8 mouse cellular contexts compared by ENCODE assay signal in the genomic region with DNA sequence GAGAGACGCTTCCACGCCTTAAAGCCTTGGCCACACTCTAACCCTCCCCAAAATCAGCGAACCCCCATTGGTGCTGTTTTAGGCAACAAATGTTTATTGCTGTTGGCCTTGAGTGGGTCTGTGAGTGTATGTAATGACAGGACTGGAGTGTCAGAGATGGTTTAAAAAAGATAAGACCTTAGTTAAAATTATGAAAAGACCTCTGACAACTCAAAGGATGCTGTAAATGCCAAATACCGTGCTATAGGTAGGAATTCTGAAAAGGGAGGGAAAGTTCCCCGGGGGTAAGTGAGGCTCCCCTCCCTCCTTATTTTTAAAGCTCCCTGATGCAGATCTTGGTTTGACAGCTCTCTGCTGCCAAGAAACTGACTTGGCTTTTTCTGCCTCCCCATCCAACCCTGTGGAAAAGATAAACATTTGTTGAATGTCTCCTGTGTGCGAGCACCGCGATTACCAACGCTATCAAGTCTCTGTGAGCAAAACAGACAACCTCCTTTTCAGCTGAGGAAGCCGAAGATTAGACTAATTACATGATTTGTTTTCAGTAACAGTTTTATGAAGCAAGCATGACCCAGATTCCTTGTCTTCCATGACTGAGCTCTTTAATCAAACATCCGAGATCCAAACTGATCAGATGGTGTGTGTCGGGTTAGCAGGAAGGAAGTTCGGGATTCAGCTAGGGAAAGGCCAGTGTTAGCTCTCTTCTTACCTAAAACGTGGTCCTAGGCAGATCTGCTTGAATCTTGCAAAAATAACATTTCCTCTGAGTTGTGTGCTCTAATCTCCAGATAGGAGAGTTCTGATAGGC. TPM values are rescaled to one million over a fixed set of nuclear protein-coding genes. Genes with fewer than 3 reads are reported as not detected.
DNase-seq lines count a peak whose midpoint lies in the region; ATAC-seq and TF ChIP-seq lines count a peak whose summit lies in the region.

No protein-coding gene starts in this region.

- peak; percentile 81 for DNase-seq in heart, adult 11 months
- DNase-seq in heart, postnatal 36 days = no peak
- no peak for DNase-seq in ES-E14 (ENCODE audit: low read depth, low spot score)
- no peak for DNase-seq in stomach, postnatal 0 days (ENCODE audit: low spot score)
- DNase-seq in left cerebral cortex, adult 18-20 months (ENCODE audit: low spot score in 2 of 2) = no peak
- no peak for DNase-seq in layer of hippocampus, adult 8-10 months (ENCODE audit: low spot score in 2 of 2)

- H3K9ac ChIP-seq in ES-E14 (ENCODE audit: insufficient read depth, low read depth, low read length, poor library complexity, severe bottlenecking) = peak overlapping the region; percentile 70
- peak overlapping the region; percentile 87 for H3K9ac ChIP-seq in forebrain, embryonic 15.5 days (replicated peaks)
- H3K9ac ChIP-seq in liver, embryonic 15.5 days = peak overlapping the region; percentile 75
- peak overlapping the region; percentile 79 for H3K9ac ChIP-seq in stomach, postnatal 0 days (ENCODE audit: low read length)

- H3K9me3 ChIP-seq in ES-E14 (ENCODE audit: control insufficient read depth, insufficient read depth, low read depth, low read length) = no peaks in the 10 kb centered on the region
- no peaks in the 10 kb centered on the region for H3K9me3 ChIP-seq in forebrain, embryonic 15.5 days
- no peaks in the 10 kb centered on the region for H3K9me3 ChIP-seq in liver, embryonic 15.5 days (replicated peaks)
- no peaks in the 10 kb centered on the region for H3K9me3 ChIP-seq in stomach, postnatal 0 days (ENCODE audit: control insufficient read depth, low read length)

- H3K27ac ChIP-seq in ES-E14 (ENCODE audit: insufficient read depth, low read depth, low read length, poor library complexity, severe bottlenecking) = no peak overlapping the region
- H3K27ac ChIP-seq in forebrain, embryonic 15.5 days (replicated peaks) = peak overlapping the region; percentile 92
- H3K27ac ChIP-seq in liver, embryonic 15.5 days (replicated peaks) = peak overlapping the region; percentile 81
- H3K27ac ChIP-seq in stomach, postnatal 0 days (replicated peaks) = peak overlapping the region; percentile 92

- no peak for TF ChIP-seq EP300 in stomach, postnatal 0 days (optimal IDR thresholded peaks at IDR 0.05)

- ATAC-seq in forebrain, embryonic 15.5 days (replicated peaks) = no peak
- no peak for ATAC-seq in liver, embryonic 15.5 days (ENCODE audit: insufficient read depth)
- peak; percentile 21 for ATAC-seq in stomach, postnatal 0 days (ENCODE audit: low FRiP score, low TSS enrichment)

- in situ Hi-C loops in ES-E14 (cut with MboI; ENCODE audit: low sequenced_read_pairs in 2 of 2, unreplicated experiment in 2 of 2) = no loop called here

- 3% methylated on average over 14 of the region's 14 CpGs for WGBS in forebrain, embryonic 15.5 days
- 4% methylated on average over 14 of the region's 14 CpGs for WGBS in liver, embryonic 15.5 days (ENCODE audit: insufficient replicate concordance)
- 3% methylated on average over 14 of the region's 14 CpGs for WGBS in stomach, postnatal 0 days

- peak overlapping the region; percentile 89 to 99 for H3K4me3 ChIP-seq in ES-E14 (ENCODE audit: insufficient read depth in 1 of 2, low read depth in 1 of 2, low read length in 2 of 2, poor library complexity in 1 of 2, severe bottlenecking in 1 of 2)
- H3K4me3 ChIP-seq in forebrain, embryonic 15.5 days = peak overlapping the region; percentile 95
- H3K4me3 ChIP-seq in liver, embryonic 15.5 days (replicated peaks) = peak overlapping the region; percentile 80
- peak overlapping the region; percentile 88 for H3K4me3 ChIP-seq in stomach, postnatal 0 days (ENCODE audit: low read depth, low read length)

- H3K4me2 ChIP-seq in forebrain, embryonic 15.5 days (replicated peaks) = peak overlapping the region; percentile 70
- H3K4me2 ChIP-seq in liver, embryonic 15.5 days = peak overlapping the region; percentile 98
- H3K4me2 ChIP-seq in stomach, postnatal 0 days (replicated peaks; ENCODE audit: low read depth) = peak overlapping the region; percentile 69

- peaks cover 12 to 16% of the 10 kb centered on the region in 2 experiments for H3K4me1 ChIP-seq in ES-E14 (ENCODE audit: control insufficient read depth in 2 of 2, insufficient read depth in 2 of 2, low read length in 2 of 2, poor library complexity in 1 of 2)
- peaks cover 19% of the 10 kb centered on the region for H3K4me1 ChIP-seq in forebrain, embryonic 15.5 days
- H3K4me1 ChIP-seq in liver, embryonic 15.5 days (replicated peaks) = peaks cover 30% of the 10 kb centered on the region
- peaks cover 3% of the 10 kb centered on the region for H3K4me1 ChIP-seq in stomach, postnatal 0 days (replicated peaks; ENCODE audit: control insufficient read depth, insufficient read depth)

- intact Hi-C loops in heart, postnatal 36 days (cut with DNase I) = loop anchor here (5.0 kb wide), 2 partner anchors 111 to 196 kb away; a partner anchor contains a TSS

- TF ChIP-seq CTCF in stomach, postnatal 0 days (IDR thresholded peaks at IDR 0.05; ENCODE audit: low read depth) = no peak

- no peaks in the 10 kb centered on the region for H3K27me3 ChIP-seq in forebrain, embryonic 15.5 days
- peaks cover 28% of the 10 kb centered on the region for H3K27me3 ChIP-seq in liver, embryonic 15.5 days
- H3K27me3 ChIP-seq in stomach, postnatal 0 days (ENCODE audit: control insufficient read depth, insufficient read depth, low read length) = no peaks in the 10 kb centered on the region

- no peaks in the 10 kb centered on the region for H3K36me3 ChIP-seq in ES-E14 (ENCODE audit: control insufficient read depth, insufficient read depth, low read length, poor library complexity, severe bottlenecking)
- H3K36me3 ChIP-seq in forebrain, embryonic 15.5 days = no peaks in the 10 kb centered on the region
- 0 out of 2 replicates have a peak, but pooled peaks cover 11% of the 10 kb centered on the region for H3K36me3 ChIP-seq in liver, embryonic 15.5 days (replicated peaks)
- no peaks in the 10 kb centered on the region; the same call in 1 of the 2 replicates for H3K36me3 ChIP-seq in stomach, postnatal 0 days (ENCODE audit: control insufficient read depth, insufficient read depth, low read length)

TF ChIP-seq in ES-E14, 5 proteins besides CTCF, POLR2A, EP300 and RAD21:
- TF ChIP-seq ZC3H11A (IDR thresholded peaks at IDR 0.05; ENCODE audit: borderline replicate concordance, low read depth, low read length) = no peak
- no peak for TF ChIP-seq HCFC1 (IDR thresholded peaks at IDR 0.05; ENCODE audit: borderline replicate concordance, insufficient read depth, low read length)
- TF ChIP-seq ZNF384 (IDR thresholded peaks at IDR 0.05; ENCODE audit: low read depth, low read length) = no peak
- TF ChIP-seq CHD2 (IDR thresholded peaks at IDR 0.05; ENCODE audit: low read depth, low read length) = no peak
- no peak for TF ChIP-seq MAFK (IDR thresholded peaks at IDR 0.05; ENCODE audit: insufficient read depth, low read depth, low read length)

RNA-seq across cellular contexts. Expression of a gene that starts 1.4 kb away (rescaled TPM):
- 10 to 100 TPM; 13.6 to 14.1 TPM for total RNA-seq in heart, postnatal 36 days (2021)
- 10.8 and 15.0 TPM in 2 replicates for total RNA-seq in ES-E14 (2012; rRNA removed)
- 241 and 262 TPM in 2 replicates for polyA plus RNA-seq in forebrain, embryonic 15.5 days (2015; fragmentation: Nextera tagmentation; extraction: Ambion mirVana)
- polyA plus RNA-seq in liver, embryonic 15.5 days (2015; fragmentation: Nextera tagmentation; extraction: Ambion mirVana) = 4.5 and 5.6 TPM in 2 replicates
- 9.8 and 10.3 TPM in 2 replicates for polyA plus RNA-seq in stomach, postnatal 0 days (2015; fragmentation: Nextera tagmentation; extraction: Ambion mirVana)
- 100 to 1,000 TPM; 181 TPM for total RNA-seq in left cerebral cortex, adult 18-20 months (2021)
- 100 to 1,000 TPM; 157 to 193 (median 180) TPM for total RNA-seq in layer of hippocampus, adult 8-10 months (2022)

RNA-seq across cellular contexts. Expression of a gene that starts 12.0 kb away (rescaled TPM):
- total RNA-seq in heart, postnatal 36 days (2021) = 10 to 100 TPM; 23.3 TPM
- 43.4 and 71.0 TPM in 2 replicates for total RNA-seq in ES-E14 (2012; rRNA removed)
- 49.8 and 50.0 TPM in 2 replicates for polyA plus RNA-seq in forebrain, embryonic 15.5 days (2015; fragmentation: Nextera tagmentation; extraction: Ambion mirVana)
- polyA plus RNA-seq in liver, embryonic 15.5 days (2015; fragmentation: Nextera tagmentation; extraction: Ambion mirVana) = 27.6 and 28.0 TPM in 2 replicates
- 34.5 and 34.9 TPM in 2 replicates for polyA plus RNA-seq in stomach, postnatal 0 days (2015; fragmentation: Nextera tagmentation; extraction: Ambion mirVana)
- 10 to 100 TPM; 29.4 to 29.8 TPM for total RNA-seq in left cerebral cortex, adult 18-20 months (2021)
- 10 to 100 TPM; 25.4 to 30.3 (median 28.2) TPM for total RNA-seq in layer of hippocampus, adult 8-10 months (2022)

RNA-seq across cellular contexts. Expression of a gene that starts 38.5 kb away (rescaled TPM):
- total RNA-seq in heart, postnatal 36 days (2021) = under 1 TPM in 1 of 2 experiments, not detected in 1; 0.38 TPM
- total RNA-seq in ES-E14 (2012; rRNA removed) = 0.42 and 2.2 TPM in 2 replicates
- 0.22 and 0.32 TPM in 2 replicates for polyA plus RNA-seq in forebrain, embryonic 15.5 days (2015; fragmentation: Nextera tagmentation; extraction: Ambion mirVana)
- 0.06 and 0.12 TPM in 2 replicates for polyA plus RNA-seq in liver, embryonic 15.5 days (2015; fragmentation: Nextera tagmentation; extraction: Ambion mirVana)
- 0.08 TPM in 1 of 2 replicates, not detected in the other for polyA plus RNA-seq in stomach, postnatal 0 days (2015; fragmentation: Nextera tagmentation; extraction: Ambion mirVana)
- under 1 TPM; 0.51 to 0.87 TPM for total RNA-seq in left cerebral cortex, adult 18-20 months (2021)
- total RNA-seq in layer of hippocampus, adult 8-10 months (2022) = under 1 TPM; 0.23 to 0.39 (median 0.32) TPM
